In the genomic region with DNA sequence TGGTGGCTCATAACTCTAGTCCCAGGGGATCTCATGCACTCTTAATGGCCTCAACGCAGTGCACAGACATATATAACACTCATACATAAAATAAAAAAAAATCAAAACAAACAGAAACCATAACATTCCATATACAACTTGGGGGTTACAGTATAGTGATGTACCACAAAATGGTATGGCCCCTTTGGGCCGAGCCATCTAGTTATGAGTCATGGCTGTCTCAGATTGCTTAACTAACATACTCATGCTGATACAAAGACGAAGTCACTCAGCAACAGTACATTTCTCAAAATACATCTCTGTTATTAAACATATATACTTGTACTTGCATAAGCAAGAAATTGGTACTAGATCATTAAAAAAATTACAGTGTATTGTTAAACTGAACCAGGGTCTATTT, we compare ENCODE assay signal across 22 mouse cellular contexts. TPM values are rescaled to one million over a fixed set of nuclear protein-coding genes. Genes with fewer than 3 reads are reported as not detected.
"Had no signal": no experiment of that assay in that cellular context is flagged by ENCODE, and none has a peak within 500 bp of the region (broad histone marks: within the 10 kb centered on the region; RNA-seq: fewer than 3 reads in every experiment).

No protein-coding gene starts in this region.

- H3K4me2 ChIP-seq: liver, embryonic 15.5 days; lung, embryonic 15.5 days; midbrain, embryonic 11.5 days; midbrain, embryonic 13.5 days; neural tube, embryonic 12.5 days had no signal

- H3K36me3 ChIP-seq: liver, embryonic 15.5 days; lung, embryonic 15.5 days; midbrain, embryonic 13.5 days; neural tube, embryonic 12.5 days had no signal

- H3K27ac ChIP-seq: liver, embryonic 15.5 days; lung, embryonic 15.5 days; macrophage; midbrain, embryonic 13.5 days; neural tube, embryonic 12.5 days had no signal

- H3K9ac ChIP-seq: liver, embryonic 15.5 days; liver, postnatal 0 days; lung, embryonic 15.5 days; midbrain, embryonic 13.5 days; neural tube, embryonic 12.5 days had no signal

- DNase-seq: liver, postnatal 0 days; lung, adult 2 months; lung, postnatal 14 days; lung, postnatal 36 days; right cerebral cortex, postnatal 14 days; right cerebral cortex, postnatal 4 days; spleen, adult 18-20 months; thymus, adult 18-20 months; thymus, postnatal 14 days; thymus, postnatal 36 days had no signal

- ATAC-seq: liver, postnatal 0 days; lung, postnatal 0 days; midbrain, embryonic 13.5 days; midbrain, embryonic 16.5 days had no signal

- H3K4me1 ChIP-seq: liver, embryonic 15.5 days; lung, embryonic 15.5 days; megakaryocyte, embryonic 14.5 days; midbrain, embryonic 13.5 days; neural tube, embryonic 12.5 days had no signal

- H3K9me3 ChIP-seq: liver, embryonic 15.5 days had no signal

- H3K4me3 ChIP-seq: liver, embryonic 15.5 days; lung, embryonic 15.5 days; megakaryocyte, embryonic 14.5 days; midbrain, embryonic 13.5 days; myocyte; neural tube, embryonic 12.5 days had no signal

RNA-seq across cellular contexts. Expression of a gene that starts 23.7 kb away (rescaled TPM):
- polyA plus RNA-seq: liver, embryonic 15.5 days; liver, postnatal 0 days; macrophage; small intestine, adult 2 months; stomach, embryonic 14.5 days had no signal
